Mouse (Mus musculus) spleen, adult 10 weeks (tissue): ENCODE results near the gene Fsip2. TPM values are rescaled to one million over a fixed set of nuclear protein-coding genes. Genes with fewer than 3 reads are reported as not detected.

Source experiments
- polyA plus RNA-seq: library from polyadenylated mRNA; stranded (reverse); fragments of 350-450 nt; fragmentation: Illumina TruSeq; extraction: RNeasy Lipid Tissue Mini Kit (QIAGEN cat#74804); gene quantifications from one replicate; pipeline ENCODE4 v1.2.3, GENCODE M21; 2015; ENCODE audit warnings: low replicate concordance; ENCODE audit not compliant: insufficient read depth

Gene Fsip2
- polyA plus RNA-seq: not detected

DNA sequence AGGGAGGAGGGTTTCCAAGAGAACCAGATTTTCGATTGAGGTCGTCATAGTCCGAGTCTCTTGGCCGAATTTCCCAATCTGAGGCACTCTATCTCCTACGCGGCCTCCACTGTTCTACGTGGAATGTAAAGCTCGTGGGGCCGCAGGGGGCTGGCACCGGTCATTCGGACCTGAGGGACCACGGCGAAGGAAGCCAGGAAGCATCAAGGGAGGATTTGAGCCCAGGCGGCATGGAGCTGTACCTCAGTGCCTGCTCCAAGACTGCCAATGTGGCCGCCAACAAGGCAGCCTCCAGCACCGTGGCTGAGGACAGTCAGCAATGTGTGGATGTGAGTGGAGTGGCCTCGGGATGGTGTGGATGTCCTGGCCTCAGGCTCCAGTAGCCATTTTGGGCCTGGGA lies at the start of gene Fsip2:
Gene Fsip2, plus strand, starts transcription at position 163 of the 400 bp plus-strand sequence.

